Mouse (Mus musculus) MN1 (cell line): Measurements from ENCODE around the gene Sfxn4.
A peak's percentile ranks its signal among the peaks of the same experiment; 100 is the strongest.

Experiments
- DNase-seq: peaks from one replicate; pipeline ENCODE4 v3.0.0-alpha.2; 2016; ENCODE audit warnings: low spot score

The Sfxn4 gene

GRCm38 (mm10) chr19:60837747-60838146 lies 23.5 kb downstream of the Sfxn4 start:
- DNase-seq, result peak; percentile 73

DNA sequence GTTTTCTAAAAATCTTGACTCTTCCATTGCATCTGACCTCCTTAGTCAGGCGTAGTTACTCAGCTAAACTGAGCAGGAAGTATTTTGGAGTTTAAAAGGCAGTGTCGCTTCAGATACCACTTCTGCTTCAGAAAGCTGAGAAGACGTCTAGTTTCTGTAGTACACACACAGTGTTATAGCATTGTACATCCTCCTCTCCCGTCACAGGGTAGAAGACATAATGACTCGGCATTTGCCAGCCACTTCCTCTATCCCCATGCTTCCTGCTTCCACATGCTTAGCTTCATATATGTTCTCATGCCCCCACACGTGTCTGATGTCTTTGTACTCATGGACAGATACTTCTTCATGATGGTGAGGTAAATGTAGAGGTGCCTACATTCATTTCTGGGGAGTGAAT lies 42.6 kb downstream of the Sfxn4 start:
- no peak for DNase-seq

DNA sequence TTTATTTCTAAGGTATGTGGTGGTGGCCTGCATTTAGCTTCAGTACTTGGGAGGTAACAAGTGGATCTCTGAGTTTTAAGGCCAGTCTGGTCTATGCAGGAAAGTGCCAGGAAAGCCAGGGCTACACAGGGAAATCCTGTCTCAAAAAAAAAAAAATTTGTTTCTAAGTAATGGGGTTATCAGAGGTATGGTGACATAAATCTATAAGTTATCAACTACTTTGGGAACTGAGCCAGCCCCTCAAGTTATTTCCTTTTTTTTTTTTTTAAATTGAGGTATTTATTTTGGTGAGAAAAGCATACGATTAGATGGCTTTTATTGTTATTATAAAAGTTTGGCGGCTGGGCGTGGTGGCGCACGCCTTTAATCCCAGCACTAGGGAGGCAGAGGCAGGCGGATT lies 48.1 kb downstream of the Sfxn4 start:
- DNase-seq, result no peak

DNA sequence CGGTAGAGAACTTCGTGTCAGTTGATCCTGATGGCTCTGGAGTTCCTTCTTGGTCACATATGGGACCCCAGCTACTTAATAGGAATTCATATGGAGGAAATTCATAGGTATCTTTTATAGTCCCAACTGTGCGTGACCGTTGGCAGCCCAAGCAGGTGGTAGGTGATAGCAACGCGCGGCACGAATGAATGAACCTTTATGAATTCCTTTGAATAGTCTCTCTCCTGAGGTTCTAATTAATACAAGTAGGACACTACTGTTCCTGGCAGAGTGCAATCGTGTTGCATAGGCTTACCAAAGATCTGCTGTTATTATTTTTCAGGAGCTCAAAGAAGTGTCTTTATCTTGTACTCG lies 49.3 kb downstream of the Sfxn4 start:
- no peak for DNase-seq

- DNase-seq, result peak; percentile 94
Observed at GRCm38 (mm10) chr19:60811098-60812035, 49.9 kb downstream of the Sfxn4 start, which contains the start of gene Fam45a. Gene Fam45a, plus strand, starts transcription at chr19:60811585.

DNA sequence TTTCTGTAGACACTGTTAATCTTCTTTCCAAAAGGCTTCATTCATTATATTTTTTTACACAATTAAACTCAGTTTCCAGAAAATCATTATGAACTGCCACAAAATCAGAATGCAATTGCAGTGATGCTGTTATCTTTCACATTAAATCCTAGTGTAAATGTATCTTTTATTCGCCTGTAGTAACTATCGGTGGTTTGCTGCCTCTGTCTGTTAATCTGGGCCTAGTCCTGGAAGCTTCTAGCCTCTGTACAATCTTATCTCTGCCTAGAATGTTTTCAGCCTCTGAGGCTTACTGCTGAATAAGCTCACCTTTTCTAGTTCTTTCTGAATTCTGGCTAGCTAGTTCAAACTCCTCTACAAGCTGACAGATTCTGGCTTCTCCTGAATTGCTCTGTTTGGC lies 51.4 kb downstream of the Sfxn4 start:
- no peak for DNase-seq

GRCm38 (mm10) chr19:60804903-60805302 lies 56.4 kb downstream of the Sfxn4 start:
- no peak for DNase-seq

DNA sequence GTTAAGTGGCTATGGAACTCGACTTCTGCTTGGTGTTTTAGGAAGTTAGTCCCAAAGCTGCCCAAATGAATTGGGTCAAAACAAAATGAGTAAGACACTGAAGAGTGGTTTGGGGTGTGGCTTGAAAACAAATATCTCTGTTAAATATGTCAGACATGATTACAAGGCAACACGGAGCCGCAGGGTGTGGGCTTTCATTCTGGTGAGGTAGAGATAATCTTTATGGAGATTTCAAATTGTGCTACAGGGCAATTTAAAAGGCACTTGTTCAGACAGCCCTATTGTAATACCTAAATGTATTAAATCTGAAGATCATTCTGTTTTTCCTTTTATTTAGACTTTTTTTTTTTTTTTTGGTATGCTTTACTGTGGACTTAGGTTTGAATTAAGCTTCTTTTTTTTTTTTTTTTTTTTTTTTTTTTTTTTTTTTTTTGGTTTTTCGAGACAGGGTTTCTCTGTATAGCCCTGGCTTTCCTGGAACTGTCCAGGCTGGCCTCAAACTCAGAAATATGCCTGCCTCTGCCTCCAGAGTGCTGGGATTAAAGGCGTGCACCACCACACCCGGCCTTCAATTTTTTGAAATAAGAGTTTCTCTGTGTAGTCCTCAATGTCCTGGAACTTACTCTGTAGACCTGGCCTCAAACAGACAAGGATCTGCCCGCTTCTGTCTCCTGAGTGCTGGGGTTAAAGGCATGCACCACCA lies 61.3 kb downstream of the Sfxn4 start:
- no peak for DNase-seq

DNA sequence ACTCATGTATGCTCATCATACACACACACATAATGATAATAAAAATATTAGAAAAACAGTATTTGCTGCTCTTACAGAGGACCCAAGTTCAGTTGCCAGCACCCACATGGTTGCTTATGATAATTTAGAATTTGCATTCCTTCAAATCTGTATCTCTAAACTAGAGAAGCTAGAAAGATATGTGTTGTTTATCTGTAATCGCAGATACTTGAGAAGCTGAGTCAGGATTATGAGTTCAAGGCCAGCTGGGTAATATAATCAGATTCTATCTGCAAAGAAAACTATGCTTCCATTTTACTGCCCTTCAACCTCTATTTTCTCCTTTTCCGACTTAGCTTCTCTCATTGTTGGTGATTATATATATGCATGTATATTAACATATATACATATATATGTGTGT lies 63.9 kb downstream of the Sfxn4 start:
- DNase-seq, result no peak

DNA sequence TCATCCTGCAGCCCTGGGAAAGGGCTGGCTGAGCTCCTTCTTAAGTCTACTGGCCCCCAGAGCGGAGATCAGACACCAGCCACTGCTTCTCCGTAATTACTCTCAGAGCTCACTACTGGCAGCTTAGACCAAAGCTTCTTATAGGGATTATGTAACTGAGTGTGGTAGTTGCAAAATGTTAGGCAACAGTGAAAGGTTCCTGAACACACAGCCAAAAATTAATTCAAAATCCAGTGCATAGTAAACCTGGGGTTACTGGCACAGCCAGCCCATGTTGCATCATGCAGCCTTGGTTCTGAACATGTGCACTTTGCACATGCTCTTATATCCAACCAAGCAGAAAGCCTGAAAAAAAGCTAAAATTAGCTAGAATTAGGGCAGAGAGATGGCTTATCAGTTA lies 66.0 kb downstream of the Sfxn4 start:
- DNase-seq, result no peak

GRCm38 (mm10) chr19:60793170-60793707 lies 68.0 kb downstream of the Sfxn4 start:
- DNase-seq, result no peak

DNA sequence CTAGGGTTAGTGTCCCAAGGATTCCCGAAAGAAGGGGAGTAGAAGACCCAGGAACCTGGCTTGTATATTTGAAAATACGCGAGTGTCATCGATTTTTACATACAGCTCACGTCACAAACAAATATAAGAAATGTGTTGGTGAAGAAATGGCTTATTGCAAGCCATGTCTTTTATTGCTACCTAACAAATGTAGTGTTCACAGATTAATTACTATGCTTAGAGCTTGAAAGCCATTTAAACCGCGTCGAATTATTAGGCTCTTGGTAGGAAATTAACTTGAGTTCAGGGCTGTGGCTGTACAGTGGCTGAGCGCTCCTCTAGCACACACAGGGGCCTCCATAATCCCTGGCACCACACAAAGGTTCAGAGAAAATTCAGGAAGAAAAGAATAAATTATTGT lies 70.1 kb downstream of the Sfxn4 start:
- no peak for DNase-seq

- peak; percentile 98 for DNase-seq
Observed at GRCm38 (mm10) chr19:60790551-60791161, 70.6 kb downstream of the Sfxn4 start, which contains the start of gene Eif3a. Gene Eif3a, minus strand, starts transcription at chr19:60790658.

GRCm38 (mm10) chr19:60789919-60790506 lies 71.3 kb downstream of the Sfxn4 start:
- peak; percentile 87 for DNase-seq

DNA sequence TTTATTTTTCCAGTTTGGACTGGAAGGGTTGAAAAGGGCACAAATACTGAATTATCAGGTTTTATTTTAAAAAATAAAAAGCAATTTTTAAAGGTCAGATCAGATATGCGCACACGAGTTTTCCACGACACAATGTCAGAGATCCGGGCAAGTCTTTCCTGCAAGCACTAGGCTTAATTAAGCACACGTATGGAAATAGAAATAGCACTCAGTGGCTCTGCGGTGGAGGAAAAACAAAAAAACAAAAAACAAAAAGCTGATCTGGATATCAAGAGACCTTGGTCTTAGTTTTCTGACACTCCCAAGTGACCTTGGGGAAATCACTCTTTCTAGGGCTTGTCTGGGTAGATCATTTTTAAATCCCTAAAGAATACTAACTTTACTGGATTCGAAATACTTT lies 71.8 kb downstream of the Sfxn4 start:
- DNase-seq, result peak; percentile 14

GRCm38 (mm10) chr19:60788214-60788960 lies 72.9 kb downstream of the Sfxn4 start:
- peak; percentile 18 for DNase-seq

GRCm38 (mm10) chr19:60787465-60788150 lies 73.7 kb downstream of the Sfxn4 start:
- DNase-seq, result no peak
